Mouse (Mus musculus): ENCODE results near the gene Mboat1. TPM values are rescaled to one million over a fixed set of nuclear protein-coding genes. Genes with fewer than 3 reads are reported as not detected.

Mboat1 gene
- total RNA-seq, 2 experiments from 2014 or later, result 0.75 to 1.1 TPM

- DNase-seq (ENCODE audit: low spot score in 2 of 2), result no peak
- intact Hi-C loops (cut with DNase I), result no loop called here
These were observed 93.4 kb downstream of the Mboat1 start for GRCm38 (mm10) chr13:30229625-30230139.

DNA sequence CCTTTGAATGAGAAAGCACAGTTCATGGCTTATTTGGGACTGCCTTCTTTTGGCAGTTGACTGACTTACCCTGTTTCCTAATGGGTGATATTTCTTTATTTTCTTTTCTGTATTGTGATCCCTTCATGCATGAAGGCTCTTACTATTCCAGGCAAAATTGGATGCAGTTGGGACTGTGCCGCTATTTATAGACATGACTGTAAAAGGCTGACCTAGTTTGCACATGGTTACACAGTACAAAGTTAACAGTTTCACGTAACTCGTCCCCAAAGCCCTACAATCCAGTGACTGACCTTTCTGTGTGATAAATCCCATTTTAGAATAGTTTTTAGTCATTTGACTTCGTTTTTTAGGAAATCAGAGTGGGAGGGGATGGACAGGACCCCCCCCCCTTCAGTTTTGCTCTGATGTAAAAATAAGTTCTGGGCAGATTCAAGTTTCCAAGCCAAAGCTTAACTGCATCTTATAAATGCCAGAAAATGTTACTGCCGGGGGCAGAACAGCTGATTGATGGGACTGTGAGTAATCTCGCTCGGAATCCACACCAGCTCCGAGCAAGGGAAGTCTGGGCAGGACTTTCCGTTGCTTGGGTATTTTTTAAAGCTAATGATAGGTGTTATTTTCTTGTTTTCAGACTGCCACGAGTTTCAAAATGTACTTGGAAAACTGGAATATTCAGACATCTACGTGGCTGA is 98.9 kb downstream of the Mboat1 start:
- DNase-seq (ENCODE audit: low spot score in 2 of 2), result peak in 1 of 2 experiments; percentile 10

DNA sequence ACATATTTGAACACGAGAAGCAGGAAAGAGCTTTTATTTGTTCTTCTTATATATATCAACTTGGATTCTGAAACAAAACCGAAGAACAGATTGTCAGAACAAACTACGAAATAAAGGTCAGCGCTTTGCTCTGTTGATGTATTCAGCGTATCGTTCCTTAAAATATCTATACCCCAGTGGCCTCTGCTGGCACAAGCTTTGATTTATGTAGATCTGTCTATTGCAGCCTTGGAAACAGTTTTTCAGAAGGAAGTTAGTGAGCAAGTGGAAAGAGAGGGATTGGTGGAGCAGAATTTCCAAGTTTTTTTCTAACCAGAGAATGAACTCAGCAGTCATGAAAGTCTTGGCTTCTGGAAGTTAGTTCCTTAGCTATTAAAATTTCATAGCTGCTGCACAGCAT is 103.1 kb downstream of the Mboat1 start:
- intact Hi-C loops (cut with DNase I), result no loop called here

More for the DNA sequence above, 98.9 kb downstream of the Mboat1 start:
- intact Hi-C loops (cut with DNase I), result no loop called here

DNA sequence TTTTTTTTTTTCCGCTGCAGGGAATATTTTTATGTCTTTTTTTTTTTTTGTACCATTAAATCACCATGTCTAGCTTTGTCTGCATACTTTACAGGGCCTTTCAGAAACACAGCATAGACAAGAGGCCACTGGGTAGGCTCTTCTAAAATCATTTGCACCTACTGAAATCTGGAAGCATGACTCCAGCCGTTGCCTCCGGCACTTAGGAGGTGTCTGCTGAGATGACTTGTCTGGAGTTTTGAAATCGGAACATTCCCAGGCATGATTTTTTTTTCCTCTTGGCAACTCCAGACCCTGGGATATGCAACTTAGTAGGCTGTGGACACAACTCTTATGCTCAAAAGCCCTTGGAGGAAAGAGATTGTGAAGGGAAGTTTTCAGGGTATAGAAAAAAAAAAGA is 109.3 kb downstream of the Mboat1 start:
- intact Hi-C loops (cut with DNase I), result no loop called here
- DNase-seq (ENCODE audit: low spot score in 2 of 2), result no peak

More for the DNA sequence above, 103.1 kb downstream of the Mboat1 start:
- no peak for DNase-seq (ENCODE audit: low spot score in 2 of 2)

DNA sequence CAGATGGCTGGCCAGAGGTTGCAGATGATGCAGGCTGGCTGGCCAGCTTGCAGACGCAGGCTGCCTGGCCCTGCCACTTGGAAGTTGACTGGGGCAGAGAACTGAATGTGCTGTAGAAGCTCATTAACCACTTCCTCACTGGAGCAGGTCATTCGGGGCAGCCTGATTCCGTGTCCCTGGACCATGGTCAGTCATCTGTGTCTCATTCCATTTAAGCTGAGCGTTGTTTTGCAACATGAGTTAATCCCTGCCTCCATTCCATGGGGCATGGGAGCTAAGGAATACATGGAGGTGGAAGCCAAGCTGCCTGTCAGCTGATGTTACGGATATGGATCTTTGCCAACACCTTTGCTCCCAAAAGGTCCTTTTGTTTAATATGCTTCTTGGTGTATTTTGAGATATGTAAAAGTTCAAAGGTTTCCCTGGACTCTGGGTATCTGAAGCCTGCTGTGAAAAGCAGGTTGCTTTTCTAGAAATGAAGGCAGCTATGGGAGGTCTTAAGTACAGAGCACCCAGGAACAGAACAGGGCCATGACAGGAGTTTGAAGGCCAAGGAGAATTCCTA is 114.1 kb downstream of the Mboat1 start:
- no peak for DNase-seq (ENCODE audit: low spot score in 2 of 2)
- intact Hi-C loops (cut with DNase I), result no loop called here

DNA sequence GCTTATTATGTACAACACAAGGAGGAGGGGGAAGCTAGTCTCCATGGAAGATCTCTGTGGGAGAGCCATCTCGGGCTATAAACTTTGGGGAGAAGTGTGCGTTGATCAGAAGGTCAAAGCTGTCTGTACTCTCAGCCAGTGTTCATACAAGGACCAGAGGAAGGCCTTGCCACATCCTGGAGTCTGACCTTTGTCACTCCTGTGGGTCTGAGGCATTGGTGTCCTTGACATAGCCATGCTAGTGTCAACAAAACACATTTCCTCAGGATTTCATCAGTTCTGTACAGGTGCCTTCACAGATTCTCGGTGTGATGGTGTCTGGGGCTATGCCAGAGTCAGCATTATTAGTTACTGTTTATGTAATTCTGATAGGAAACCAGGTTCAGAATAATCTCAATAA is 115.1 kb downstream of the Mboat1 start:
- intact Hi-C loops (cut with DNase I), result no loop called here
- no peak for DNase-seq (ENCODE audit: low spot score in 2 of 2)

- no peak for DNase-seq (ENCODE audit: low spot score in 2 of 2)
- intact Hi-C loops (cut with DNase I), result no loop called here
These were observed 116.4 kb downstream of the Mboat1 start for GRCm38 (mm10) chr13:30252692-30253091.

DNA sequence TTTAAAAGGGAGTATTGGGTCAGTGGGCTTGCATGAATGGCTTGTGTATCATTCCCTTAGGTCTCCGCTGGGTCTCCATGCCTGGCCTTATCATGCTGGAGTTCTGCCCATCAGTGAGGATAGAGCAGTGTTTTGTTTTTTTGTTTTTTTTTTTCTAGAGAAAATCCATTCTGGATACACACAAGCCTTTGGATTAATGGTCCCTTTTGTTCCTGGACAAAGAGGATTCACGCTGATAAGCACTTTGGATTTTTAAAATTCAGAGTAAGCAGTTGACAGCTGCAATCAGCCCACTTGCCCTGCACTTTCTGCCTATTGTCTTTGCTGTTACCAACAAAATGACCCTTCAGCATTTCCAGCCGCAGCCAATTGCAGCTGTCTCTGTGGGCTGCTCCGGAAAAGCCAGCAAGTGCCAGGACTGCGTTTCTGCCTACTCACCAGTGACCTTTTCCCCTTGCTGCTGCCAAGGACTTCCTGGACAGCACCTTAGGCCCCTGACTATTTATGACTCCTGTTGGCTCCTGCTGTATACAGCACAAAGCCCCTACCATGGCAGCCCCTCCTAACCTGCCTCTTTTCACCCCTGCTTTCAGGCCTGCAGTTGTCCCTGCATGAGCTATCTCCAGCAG is 117.5 kb downstream of the Mboat1 start:
- intact Hi-C loops (cut with DNase I), result no loop called here
- no peak for DNase-seq (ENCODE audit: low spot score in 2 of 2)

DNA sequence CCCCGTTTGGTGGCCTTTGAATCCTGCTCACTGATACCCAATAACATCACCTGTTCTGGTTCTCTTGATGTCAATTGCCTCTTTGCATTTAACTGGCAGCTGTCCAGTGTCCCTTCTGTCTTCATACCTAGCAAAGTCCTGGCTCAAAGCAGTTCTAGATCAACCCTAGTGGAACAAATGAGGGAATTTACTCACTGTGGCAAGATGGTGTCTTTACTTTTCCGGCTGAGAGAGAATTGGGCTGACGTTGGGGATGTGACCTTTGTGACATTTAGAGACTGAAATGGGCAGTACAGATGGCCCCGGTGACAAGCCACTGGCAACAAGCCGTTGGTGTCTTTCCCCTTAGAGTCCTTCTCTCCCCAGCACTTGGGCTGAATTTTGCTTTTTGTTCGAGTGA is 118.1 kb downstream of the Mboat1 start:
- intact Hi-C loops (cut with DNase I), result no loop called here
- no peak for DNase-seq (ENCODE audit: low spot score in 2 of 2)

DNA sequence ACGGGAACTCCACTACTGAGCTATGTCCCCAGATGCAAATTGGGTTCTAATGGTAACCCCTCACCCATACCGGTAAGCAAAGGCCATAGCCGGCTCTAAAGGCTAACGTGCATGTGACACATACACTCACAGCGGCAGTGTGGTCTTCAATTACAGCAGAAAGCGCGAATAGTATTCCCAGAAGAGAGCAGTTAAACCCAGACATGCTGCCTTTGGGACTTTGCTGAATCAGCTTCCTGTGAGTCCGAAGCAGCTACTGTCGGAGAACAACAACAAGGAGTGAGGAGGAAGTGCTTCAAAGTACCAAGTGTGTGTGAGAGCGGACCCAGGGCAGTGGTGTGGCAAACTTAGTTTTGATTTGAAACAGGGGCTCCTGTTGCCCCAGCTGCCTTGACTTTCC is 122.5 kb downstream of the Mboat1 start:
- DNase-seq (ENCODE audit: low spot score in 2 of 2), result no peak
- intact Hi-C loops (cut with DNase I), result loop anchor here (5.0 kb wide), 1 partner anchor 402 kb away; the partner anchor contains the start of gene Cdkal1

DNA sequence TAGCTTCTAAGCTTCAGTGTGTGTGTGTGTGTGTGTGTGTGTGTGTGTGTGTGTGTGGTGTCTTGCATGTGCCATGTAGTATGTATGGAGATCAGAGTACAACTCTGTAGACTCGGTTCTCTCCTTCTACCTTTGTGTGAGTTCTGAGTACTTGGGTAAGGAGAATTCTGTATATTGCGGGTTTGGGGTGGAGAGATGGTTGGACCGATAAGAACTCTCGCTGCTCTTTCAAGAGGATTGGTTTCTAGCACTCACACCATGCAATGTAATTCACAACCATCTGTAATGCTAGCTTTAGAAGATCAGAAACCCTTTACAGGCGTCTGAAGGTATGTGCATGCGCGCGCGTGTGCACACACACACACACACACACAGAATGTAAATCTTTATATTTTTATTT is 123.0 kb downstream of the Mboat1 start:
- DNase-seq (ENCODE audit: low spot score in 2 of 2), result no peak
- intact Hi-C loops (cut with DNase I), result loop anchor here (5.0 kb wide), 1 partner anchor 402 kb away; the partner anchor contains the start of gene Cdkal1

GRCm38 (mm10) chr13:30259912-30260560 is 123.7 kb downstream of the Mboat1 start:
- intact Hi-C loops (cut with DNase I), result loop anchor here (2.0 to 5.0 kb wide), 2 partner anchors 167 to 403 kb away; partner anchors contain the start of gene Cdkal1
- DNase-seq (ENCODE audit: low spot score in 2 of 2), result peak; percentile 64 to 73

DNA sequence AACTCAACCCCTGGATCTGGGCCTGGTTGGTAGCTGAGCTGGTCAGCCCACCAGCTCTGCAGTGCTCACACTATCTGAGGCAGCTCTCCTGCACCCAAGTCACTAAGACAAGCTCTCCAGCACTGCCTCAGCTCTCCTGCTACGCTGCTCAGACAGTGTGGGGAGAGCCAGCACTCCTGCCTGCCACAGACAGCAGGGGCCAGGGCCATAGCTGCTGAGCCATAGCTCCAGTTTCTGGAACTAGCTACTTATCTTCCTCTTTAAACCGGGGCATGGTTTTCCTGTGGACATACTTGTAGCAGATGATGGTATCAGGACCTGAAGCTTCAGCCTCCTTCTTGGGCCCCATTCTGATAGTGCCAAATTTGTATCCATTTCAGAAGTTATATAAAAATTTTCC is 127.4 kb downstream of the Mboat1 start:
- intact Hi-C loops (cut with DNase I), result no loop called here
- DNase-seq (ENCODE audit: low spot score in 2 of 2), result no peak

DNA sequence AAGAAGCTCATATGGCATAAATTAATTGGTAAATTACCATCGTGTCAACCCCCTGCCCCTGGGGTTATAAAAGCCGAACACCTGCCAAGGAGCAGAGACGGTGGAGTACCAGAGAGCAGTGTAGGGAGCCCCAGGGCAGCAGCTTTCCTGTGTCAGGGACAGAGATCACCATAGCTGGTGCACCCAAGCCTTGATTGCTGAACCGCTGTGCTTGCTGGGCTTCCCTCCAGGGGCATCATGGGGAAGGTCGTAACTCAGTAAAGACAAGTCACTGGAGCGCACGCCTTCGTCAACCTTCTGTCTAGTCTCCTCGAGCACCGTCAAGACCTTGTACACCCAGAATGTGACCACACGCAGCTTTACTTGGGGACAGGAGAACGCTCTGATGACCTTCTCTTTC is 128.0 kb downstream of the Mboat1 start:
- no peak for DNase-seq (ENCODE audit: low spot score in 2 of 2)
- intact Hi-C loops (cut with DNase I), result no loop called here

GRCm38 (mm10) chr13:30264765-30265164 is 128.5 kb downstream of the Mboat1 start:
- intact Hi-C loops (cut with DNase I), result no loop called here
- no peak for DNase-seq (ENCODE audit: low spot score in 2 of 2)

DNA sequence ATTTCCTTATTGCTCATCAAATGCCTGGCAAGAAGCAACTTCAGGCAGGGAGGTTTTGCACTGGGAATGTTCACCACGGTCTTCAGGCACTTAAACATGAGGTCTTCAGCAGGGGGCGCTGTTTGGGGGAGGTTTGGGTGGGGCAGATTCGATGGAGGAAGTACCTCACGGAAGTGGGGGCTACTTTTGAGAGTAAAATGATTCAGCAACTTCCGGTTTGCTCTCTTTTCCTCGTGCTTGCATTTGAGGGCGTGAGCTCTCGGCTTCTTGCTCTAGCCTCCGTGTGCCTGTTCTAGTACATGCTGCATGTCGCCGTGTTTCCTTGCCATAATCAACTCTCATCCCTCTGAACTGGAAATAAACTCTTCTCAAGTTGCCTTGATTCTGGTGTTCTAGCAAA is 129.7 kb downstream of the Mboat1 start:
- DNase-seq (ENCODE audit: low spot score in 2 of 2), result no peak
- intact Hi-C loops (cut with DNase I), result no loop called here

DNA sequence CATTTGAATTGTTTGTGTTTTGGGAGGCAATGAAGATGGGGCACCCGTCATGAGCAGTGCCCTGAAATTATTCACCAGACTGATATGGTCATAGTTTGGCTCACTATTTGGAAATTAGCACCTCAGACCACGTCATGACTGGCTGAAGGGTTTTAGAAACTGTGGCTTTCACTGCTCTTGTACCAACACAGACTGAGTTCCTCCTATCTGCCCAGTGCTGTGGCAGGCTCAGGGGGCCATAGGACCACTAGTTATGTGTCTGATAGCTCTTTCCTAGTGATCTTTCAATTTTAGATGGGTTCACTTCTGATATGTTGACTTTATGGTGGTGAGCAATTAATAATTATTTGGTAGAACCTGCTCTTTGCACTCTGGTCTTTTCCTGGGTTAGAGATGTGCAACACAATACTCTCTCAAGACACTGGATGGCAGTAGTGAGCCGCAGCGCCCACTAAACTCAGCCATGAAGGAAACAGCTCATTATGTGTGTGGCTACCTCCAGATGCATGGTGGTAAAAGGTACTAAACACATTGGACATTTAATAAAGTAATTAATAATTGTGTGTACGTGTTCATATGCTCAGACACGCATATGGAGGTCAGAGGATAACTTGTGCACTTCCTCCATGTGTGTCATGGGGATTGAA is 135.9 kb downstream of the Mboat1 start:
- peak; percentile 13 to 18 for DNase-seq (ENCODE audit: low spot score in 2 of 2)
- intact Hi-C loops (cut with DNase I), result loop anchor here (2.0 kb wide), 1 partner anchor 259 kb away; no protein-coding TSS in a partner anchor
